Mouse (Mus musculus) cortical plate, adult 2 months (tissue): ENCODE data around the gene Kcnk16.

ENCODE experiments used
- CTCF ChIP-seq: fragments of 200-500 bp; IDR thresholded peaks from 2 replicates; pipeline ENCODE4 v1.5.1; 2011; ENCODE audit warnings: mild to moderate bottlenecking, control low read depth, low read length; ENCODE audit not compliant: insufficient read depth; ENCODE audit errors: extremely low read depth
- POLR2A ChIP-seq: fragments of 200-500 bp; IDR thresholded peaks from 2 replicates; pipeline ENCODE4 v1.6.1; 2011; ENCODE audit warnings: mild to moderate bottlenecking, low read length, control low read depth; ENCODE audit not compliant: insufficient read depth; ENCODE audit errors: extremely low read depth

DNA sequence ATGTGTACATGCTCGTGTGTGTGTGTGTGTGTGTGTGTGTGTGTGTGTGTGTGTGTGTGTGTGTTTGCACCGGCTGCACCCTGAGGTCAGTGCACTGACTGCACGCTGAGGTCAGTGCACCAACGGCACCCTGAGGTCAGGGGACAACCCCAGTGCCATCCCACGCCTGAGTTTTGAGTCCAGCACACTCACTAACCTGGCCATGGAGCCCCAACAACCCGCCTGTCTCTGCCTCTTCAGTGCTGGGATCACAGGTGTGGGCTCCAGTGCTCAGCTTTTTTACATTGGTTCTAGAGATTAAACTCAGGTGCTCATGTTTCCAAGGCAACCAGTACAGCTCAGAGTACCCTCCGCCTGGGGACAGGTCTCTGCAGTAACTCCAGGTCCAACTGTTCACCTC, 42.5 kb downstream of the Kcnk16 start:
- no peak for TF ChIP-seq CTCF
- TF ChIP-seq POLR2A, result no peak
